Mouse (Mus musculus): ENCODE data around the gene Klra2.
"Not testable (repeated sequence)": the region's sequence is repeated elsewhere in the genome, so short reads cannot be mapped to it uniquely, and the experiment has no call there.

Klra2 gene

DNA sequence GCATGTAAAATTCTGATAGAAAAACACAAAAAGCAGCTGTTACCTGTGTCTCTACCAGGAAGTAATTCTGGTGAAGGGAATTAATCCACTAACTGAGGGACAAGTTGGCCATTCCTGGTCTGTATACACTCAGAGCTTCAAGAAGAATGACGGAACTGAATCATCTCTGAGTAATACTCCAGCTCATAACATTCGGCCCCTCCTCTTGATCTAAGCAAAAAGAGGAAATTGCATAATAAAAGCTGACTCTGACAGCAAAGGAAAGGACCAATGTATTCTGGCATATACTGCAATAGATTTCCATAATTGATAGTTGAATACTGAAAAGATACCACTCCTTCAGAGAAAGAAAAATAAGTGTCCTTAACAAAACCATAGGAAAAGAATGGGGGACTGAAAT is at the start of gene Klra2:
Gene Klra2, minus strand, starts transcription at position 157 of the 400 bp plus-strand sequence.
- CTCF ChIA-PET = no interaction called here

- CTCF ChIA-PET = no interaction called here
These were observed 47.4 kb upstream of the Klra2 start for GRCm38 (mm10) chr6:131294435-131295112.

GRCm38 (mm10) chr6:131293916-131294315 is 46.8 kb upstream of the Klra2 start:
- CTCF ChIA-PET = no interaction called here

DNA sequence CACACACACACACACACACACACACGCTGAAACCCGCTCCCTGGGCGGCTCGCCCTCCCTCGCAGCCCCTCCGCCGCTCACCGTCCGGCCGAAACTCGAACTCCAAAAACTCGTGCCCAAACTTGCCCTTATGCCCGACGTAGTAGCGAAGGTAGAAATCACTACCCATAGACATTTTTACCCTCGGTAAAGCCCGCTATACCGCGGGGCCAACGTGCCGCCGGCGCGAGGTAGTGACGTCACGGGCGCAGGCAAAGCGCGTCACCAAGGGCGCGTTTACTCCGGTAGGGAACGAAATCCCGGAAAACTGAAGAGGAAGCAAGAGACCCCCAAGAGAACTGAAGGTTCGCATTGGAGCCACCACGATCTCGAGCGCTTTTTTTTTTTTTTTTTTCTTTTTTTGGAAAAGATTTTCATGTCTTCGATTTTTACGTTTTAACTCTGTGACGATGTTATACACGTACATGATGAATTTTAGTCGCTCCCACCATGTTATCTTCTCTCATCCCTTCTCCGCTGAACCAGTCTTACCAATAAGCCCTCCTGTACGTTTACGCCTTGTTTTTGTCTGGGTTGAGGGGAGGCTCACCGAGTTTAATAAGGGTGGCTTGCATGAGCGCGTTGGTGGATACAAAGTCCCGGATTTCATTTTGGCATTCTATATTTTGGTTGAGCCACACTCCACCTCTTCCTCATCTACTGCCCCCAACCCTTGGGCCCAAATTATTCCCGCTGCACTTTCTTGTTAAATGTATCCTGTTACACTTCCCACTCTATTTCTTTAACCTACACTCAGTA is 46.0 kb upstream of the Klra2 start, which contains the start of gene Magohb:
Gene Magohb, minus strand, starts transcription at position 254 of the 798 bp plus-strand sequence.
- CTCF ChIA-PET = no interaction called here

DNA sequence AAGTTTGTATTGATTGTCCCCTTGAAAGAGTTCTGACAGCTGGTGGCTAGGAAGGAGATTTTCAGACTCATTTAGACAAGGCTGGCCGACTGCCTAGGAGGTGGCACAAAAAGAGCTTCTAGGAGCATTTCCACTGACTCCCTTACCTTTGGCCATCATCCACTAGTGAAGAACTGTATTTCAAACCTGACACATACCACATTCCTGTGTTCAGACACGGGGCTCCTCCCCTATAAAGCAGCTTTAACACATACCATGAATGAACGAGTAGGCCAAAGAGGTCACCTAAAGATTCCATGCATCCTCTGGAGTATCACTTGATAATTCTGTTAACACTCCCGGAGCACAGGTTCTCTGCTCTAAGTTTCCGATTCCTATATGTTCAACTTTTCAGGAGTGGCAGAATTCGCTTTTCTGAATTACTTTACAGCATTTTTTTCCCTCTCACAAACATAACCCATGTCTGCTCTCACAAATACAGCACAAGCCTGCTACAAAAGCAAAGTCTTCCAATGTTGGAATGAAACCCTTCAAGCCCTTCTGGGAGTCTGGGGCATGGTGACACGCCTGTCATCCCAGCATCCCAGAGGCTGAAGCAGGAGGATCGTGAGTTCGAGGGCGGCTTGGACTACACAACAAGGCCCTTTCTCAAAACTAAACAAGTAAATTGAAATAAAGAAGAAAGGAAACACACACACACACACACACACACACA is 45.3 kb upstream of the Klra2 start:
- CTCF ChIA-PET = no interaction called here

- CTCF ChIA-PET = interaction anchor here (1.0 kb wide), 1 partner anchor 345 kb away, joined by 3 read pairs; no protein-coding TSS in a partner anchor
These were observed 43.3 kb upstream of the Klra2 start for GRCm38 (mm10) chr6:131290430-131290829.

DNA sequence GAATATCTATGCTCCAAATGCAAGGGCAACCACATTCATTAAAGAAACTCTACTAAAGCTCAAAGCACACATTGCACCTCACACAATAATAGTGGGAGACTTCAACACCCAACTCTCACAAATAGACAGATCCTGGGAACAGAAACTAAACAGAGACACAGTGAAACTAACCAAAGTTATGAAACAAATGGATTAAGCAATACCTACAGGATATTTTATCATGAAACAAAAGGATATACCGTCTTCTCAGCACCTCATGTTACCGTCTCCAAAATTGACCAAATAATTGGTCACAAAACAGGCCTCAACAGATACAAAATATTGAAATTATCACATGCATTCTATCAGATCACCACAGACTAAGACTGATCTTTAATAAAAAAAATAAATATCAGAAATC is 31.0 kb upstream of the Klra2 start:
- CTCF ChIA-PET = not testable (repeated sequence)

DNA sequence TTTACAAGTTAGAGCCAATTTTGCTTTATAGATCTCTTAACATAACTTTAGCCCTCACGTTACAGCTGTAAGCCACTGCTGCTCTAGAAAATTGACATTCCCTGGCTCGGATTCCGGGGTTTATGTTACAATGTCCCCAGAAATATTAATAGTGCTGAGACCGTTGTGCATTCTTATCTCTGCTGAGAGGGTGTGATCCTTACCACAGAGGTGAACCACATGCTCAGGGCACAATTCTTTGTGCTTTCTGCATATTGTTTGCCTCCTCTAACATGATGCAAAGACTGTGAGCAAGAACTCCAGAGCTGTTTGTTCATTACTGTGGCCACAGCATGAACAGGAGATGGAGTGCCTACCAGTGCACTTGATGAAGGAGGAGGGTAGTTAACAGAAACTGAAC is 29.5 kb upstream of the Klra2 start:
- CTCF ChIA-PET = no interaction called here

DNA sequence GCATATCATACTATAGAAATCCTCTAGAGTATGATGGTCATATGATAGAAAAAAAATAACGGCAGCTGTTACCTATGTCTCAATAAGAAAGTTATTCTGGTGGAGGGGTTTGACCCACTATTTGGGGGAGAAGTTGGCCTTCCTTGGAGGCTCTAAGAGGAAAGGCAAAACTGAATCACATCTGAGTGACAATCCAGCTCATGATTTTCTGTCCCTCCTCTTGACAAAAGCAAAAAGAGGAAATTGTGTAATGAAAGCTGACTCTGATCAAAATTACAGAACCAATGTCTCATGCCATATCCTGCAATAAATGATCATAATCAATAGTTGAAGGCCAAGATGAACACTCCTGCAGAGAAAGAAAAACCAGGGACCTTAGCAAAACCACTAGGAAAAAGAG is 25.1 kb upstream of the Klra2 start:
- CTCF ChIA-PET = no interaction called here

DNA sequence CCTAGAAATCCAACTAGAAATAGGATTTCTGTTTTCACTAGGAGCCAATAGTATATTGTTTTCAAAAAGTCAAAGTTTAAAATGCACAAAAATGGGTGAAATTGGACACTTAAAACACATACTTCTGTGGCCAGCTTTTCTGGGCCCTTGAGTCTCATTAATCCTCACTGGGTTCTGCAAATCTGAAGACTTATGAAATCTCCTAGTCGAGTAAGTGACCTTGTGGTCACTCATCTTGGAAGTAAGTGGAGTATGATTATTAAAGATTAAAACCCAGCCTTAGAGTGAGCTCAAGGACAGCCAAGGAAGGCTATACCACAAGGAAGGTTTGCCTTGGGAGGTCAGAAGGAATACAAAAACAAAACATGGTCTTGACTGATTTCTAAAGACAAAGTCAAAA is 23.1 kb upstream of the Klra2 start:
- CTCF ChIA-PET = interaction anchor here (0.7 kb wide), 1 partner anchor 1422 kb away, joined by 3 read pairs; no protein-coding TSS in a partner anchor

GRCm38 (mm10) chr6:131269599-131269998 is 22.4 kb upstream of the Klra2 start:
- CTCF ChIA-PET = no interaction called here

DNA sequence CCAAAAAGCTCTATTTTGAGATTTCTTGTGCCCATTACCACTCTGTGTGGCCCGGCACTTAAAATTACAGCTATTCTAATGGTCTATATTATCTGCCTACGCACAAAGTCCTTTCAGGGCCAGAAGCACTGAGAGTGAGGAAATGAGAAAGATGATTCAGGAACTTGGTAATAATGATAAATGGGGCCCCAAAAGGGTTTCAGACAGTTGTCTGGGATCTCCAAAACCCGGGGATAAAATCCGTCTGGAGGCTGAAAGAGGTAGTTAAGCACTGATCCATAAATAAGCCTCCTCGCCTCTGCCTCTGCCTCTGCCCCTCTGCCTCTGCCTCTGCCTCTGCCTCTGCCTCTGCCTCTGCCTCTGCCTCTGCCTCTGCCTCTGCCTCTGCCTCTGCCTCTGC is 17.0 kb upstream of the Klra2 start:
- CTCF ChIA-PET = no interaction called here

DNA sequence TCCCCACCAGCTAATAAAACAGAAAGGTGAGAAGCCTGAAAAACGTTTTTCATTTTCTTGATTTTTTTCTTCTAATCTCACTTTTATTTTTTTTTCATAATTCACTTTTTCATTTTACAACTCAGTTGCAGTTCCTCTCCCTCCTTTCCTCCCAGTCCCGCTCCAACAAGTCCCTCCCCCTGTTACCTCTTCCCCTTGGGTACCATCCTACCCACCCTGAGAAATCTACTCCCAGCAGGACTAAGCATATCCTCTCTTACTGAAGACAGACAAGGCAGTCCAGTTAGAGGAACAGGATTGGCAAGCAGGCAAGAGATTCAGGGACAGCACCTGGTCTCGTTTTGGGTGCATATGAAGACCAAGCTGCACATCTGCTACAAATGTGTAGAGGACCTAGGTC is 15.6 kb upstream of the Klra2 start:
- CTCF ChIA-PET = no interaction called here

- CTCF ChIA-PET = no interaction called here
These were observed 14.8 kb upstream of the Klra2 start for GRCm38 (mm10) chr6:131262009-131262408.

DNA sequence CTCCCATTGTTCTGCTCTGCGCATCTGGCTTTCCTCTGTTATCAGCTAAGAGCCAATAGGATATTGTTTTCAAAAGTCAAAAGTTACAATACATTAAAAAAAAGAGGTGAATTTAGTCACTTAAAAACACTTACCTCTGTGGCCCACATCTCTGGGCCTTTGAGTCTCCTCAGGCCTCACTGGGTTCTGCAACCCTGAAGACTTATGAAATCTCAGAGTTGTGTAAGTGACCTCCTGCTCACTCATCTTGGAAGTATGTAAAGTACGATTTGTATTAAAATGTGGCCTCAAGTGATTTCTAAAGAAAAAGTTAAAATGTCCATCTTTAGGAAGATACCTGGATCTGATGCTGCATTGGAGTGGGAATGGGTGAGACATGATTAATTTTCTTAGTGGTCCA is 2.1 kb downstream of the Klra2 start:
- CTCF ChIA-PET = no interaction called here
